Mouse (Mus musculus) gastrocnemius, adult 18-20 months (tissue): Measurements from ENCODE around the gene Tagln3. TPM values are rescaled to one million over a fixed set of nuclear protein-coding genes. Genes with fewer than 3 reads are reported as not detected.

Source experiments
- DNase-seq: peaks from one replicate; pipeline ENCODE4 v3.0.0; 2021; ENCODE audit warnings: low spot score
- long read RNA-seq, 2 experiments: library from polyadenylated mRNA; stranded (forward); transcript quantifications; one replicate each; pipeline ENCODE4 v2.0.0; 2021
- total RNA-seq, 2 experiments: library from RNA; stranded (reverse); gene quantifications; 2 replicates each; pipeline ENCODE4 v1.2.3; 2021

Gene Tagln3
- under 1 TPM; 0.18 to 0.47 TPM for total RNA-seq
- long read RNA-seq, experiment 1: 0 reads
- long read RNA-seq, experiment 2, partial matches to known transcripts: 0 of 1 reads
- long read RNA-seq, experiment 2, other reads (novel, unspliced or antisense): 0 of 1 reads

DNA sequence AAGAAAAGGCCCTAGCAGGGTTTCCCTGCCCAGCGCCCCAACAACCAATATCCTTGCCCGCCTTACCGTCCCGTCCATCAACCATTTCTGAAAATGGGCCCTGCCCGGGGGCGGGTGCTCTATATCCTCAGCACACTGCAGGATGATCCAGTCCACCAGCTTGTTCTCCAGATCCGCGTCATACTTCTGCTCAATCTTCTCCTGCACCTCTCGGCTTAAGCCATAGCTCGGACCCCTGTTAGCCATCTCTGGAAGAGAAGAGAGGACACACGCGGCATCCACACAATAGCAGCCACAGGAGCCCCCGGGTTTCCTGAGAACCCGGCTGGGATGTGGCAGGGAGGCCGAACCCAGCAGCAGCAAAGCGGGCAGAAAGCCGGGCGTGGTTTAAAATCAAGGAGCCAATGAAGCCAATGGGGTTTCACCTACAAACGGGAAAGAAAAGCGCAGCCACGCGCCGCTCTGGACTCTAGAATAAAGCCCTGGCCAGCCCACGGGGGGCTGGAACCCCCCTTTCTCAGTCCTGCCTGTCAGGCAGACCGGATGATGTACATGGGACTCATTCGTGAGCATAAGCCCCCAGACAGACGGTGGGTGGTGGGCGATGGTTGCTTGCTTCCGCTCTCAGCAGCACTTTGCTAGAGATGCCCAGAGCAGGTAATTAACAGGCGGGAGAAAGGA, at the start of gene Tagln3:
TSS of gene Tagln3 (minus strand) at position 548 of the 681 bp plus-strand sequence.
- DNase-seq: no peak

DNA sequence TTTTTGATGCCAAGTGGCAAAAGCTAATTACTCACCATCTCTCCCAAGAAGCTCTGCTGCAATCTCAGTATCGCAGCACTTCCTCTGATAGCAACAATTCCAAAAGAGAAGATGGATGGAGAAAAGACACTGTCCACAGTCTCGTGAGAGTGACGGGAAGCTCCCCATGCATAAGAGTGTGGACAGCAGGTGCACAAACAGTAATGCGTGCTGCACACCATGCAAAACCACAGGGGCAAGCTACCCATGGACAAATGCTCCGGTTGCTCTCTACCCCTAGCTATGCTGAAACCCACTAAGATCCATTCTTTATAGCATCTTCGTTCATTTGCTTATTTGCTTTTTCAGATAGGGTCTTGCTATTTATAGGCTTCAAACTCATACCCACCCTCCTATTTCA, 46.5 kb upstream of the Tagln3 start:
- DNase-seq: no peak

DNA sequence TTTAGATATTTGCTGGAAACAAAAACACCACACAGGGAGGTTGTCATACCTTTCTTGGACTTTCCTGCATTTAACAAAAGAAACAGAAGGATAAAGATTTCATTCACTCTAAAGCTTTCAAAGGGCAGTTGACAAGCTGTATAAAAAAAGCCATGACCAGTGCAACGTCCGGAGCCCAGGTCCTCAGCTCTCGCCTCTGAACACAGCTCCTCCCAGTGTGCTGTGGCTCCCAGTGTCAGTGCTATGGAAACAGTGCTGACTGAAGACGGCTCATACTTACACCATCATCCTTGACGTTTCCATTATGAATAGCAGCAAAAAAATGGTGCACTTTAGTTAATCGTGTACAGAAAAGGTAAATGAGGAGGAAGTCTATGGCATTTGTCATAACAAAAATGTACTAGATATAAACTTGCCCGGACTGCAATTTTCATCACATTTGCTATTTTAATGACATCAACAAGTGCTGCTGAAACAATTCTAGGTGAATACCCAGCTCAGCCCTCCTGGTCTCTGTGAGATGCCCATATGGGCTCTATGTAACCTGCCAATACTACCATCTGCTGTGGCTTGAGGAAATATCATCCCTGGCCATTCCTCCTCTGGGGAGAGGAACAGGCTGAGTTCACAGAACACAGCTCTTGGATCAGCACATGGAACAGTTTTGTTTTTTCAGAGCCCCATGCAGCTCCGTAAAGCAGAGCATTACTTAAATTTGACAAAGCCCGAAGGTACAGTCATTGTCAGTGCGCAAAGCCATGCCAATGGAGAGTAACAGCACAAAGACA, 43.6 kb upstream of the Tagln3 start:
- no peak for DNase-seq

DNA sequence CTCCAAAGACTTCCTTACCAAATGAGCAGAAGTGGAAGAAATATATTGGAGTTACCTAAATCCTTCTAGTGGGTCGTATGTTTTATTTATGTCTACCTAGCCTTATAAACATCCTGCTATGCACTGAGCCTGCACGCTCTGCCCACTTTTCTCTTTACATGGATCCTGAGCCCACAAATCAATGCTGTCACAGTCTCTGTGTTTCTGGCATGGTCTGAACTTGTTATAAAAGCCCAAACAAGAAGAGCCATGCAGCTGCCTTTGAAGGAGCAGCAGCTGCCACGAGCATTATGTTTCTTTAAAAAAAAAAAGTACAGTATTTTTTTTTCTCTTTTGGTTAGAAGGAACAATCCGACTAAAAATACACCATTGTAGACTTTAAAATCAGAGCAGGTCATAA, 43.0 kb upstream of the Tagln3 start:
- no peak for DNase-seq

DNA sequence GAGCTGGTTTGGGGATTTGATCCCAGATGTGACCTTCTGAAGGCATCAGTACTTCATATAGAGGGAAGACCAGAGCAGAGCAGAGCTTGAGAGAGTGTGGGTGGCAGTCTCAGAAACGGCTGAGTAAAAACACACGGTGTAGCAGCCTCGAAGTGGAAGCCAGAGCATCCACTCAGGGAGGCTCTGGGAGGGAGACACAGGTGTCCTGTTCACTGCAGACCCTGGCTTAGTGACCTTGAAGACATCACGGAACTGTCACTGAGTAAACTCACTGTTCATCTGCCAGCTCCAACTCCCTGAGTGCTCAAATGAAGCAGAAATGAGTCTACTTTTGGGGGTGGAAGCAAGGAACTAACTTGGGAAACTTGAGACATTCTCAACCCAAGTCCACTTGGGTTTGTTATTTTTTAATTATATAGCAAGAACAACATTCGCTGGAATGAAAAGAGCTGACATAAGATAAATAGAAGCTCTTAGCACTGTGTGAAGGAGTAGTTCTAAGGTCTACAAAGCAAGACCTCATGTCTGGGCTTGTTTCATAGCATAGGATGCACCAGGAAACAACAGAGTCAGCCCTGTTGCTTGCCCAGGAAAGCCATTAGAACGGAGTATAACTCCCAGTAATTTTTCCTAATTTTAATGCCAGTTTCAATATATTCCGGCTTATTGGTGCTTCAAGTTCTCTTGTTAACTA, 41.5 kb upstream of the Tagln3 start:
- DNase-seq: no peak

GRCm38 (mm10) chr16:45765102-45765501, 40.7 kb upstream of the Tagln3 start:
- DNase-seq: no peak

GRCm38 (mm10) chr16:45762859-45763505, 38.6 kb upstream of the Tagln3 start:
- no peak for DNase-seq

DNA sequence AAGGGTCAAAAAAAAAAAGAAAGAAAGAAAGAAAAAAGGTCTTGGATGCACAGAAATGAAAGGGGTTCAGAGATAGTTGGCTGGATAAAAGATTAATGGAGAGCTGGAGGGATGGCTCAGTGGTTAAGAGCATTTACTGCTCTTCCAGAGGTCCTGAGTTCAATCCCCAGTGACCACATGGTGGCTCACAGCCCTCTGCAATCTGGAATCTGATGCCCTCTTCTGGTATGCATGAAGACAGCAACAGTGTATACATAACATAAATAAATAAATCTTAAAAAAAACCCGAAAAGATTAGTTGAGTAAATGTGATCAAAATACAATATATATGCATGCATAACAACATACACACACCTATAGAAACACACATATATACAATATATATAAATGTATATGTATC, 37.0 kb upstream of the Tagln3 start:
- no peak for DNase-seq

DNA sequence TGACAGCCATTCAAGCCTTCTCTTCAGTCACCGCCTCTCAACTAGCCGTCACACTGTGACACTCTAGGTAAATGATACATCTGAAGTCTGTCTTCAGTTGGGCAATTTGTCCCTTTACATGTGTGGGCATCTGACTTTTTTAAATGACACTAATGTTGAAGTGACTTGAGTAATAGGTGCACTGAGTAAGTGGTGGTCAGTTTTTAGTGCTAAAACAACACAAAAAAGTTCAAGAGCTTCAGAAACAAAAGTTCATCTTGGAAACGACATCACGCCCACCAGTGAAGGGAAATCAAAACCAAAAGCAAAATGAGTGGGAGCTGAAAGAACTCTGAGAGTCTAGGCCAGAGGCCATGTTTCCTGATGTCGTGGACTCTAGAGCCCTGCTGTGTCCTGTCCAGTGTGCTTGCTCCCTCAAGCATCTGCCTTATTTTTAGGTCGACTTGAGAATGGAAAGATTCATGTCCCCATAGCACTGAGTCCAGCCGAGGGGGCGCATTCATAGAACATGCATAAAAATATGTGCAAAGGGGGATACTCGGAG, 34.4 kb upstream of the Tagln3 start:
- no peak for DNase-seq

DNA sequence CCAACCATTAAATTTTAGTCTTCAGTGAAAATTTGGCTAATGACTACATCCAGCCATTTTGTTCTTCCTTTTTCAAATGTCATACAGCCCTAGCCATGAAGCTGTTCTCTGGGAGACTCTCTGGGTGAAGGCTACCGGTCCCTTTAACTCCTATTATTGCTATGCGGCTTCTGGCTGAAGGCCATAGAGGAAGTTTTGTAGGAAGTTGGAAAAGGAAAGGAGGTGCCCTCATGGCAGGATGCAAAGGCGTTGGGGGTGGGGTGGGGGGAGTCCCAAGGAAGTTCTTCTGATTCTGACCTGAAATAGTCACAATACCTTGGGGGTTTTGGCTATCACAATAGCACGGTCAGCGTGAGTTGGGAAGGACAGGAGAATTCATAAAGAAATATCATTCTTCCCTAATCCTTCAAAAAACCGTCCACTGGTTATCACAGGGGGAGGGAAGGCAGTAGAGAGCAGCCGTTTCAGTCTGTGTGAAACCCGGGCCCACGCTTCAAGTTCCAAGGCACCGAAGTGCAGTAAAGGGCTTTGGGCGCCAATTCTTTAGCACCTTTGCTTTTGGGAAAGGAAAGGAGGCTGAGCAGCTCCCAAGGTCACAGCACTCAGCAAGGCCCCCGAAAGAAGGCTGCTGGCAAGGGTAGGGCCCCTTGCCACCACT, 33.1 kb upstream of the Tagln3 start:
- DNase-seq: peak; percentile 39

- peak; percentile 69 for DNase-seq
Observed at GRCm38 (mm10) chr16:45756855-45757254, 32.4 kb upstream of the Tagln3 start.

DNA sequence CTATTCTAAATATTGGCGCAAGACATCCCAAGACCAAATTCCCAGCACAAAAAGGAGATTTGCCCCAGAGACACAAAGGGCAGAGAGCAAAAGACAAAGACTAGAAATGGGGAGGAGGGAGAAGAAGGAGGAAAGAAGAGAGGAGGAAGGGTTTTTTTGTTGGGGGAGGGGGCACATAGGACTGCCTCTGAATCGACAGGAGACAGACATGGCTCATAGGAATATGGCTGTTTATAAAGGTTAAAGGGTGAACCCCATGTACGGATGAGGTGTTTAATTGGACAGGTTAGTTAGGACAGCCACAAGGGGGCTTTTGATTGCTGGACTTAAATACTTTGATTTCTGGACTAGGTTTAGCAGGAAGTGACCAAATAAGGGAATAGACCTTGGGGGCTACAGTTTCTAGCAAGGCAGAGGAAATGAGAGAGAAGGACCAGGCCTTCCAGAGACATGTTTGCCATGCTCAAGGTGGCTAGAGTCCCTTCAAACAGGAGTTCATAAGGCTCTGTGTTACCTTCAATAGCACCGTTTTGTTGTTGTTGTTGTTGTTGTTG, 19.3 kb upstream of the Tagln3 start:
- no peak for DNase-seq

- DNase-seq: peak; percentile 93
Observed at GRCm38 (mm10) chr16:45742615-45743476, 18.4 kb upstream of the Tagln3 start, which contains the start of gene Abhd10. Gene Abhd10 (minus strand): TSS chr16:45742955.

GRCm38 (mm10) chr16:45737880-45738279, 13.5 kb upstream of the Tagln3 start:
- DNase-seq: no peak

- no peak for DNase-seq
Observed at GRCm38 (mm10) chr16:45736724-45737123, 12.3 kb upstream of the Tagln3 start.

DNA sequence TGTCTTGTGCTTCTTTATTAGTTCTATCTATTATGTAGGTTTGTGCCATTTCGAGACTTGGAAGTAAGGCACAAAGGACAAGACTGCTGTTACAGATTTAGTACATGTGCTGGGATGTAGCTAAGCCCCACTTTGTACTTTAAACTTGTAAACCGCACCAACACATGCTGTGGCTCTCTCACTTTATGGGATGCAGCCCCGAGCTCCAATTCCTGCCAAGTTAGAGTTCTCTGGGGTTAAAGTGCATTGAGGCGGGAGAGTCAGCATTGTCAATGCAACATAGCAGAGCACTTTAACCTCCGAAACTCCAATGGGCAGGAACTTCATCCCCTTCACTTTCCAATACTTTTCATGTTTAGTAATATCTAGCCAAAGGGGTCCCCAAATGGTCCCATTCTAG, 4.8 kb upstream of the Tagln3 start:
- DNase-seq: no peak

GRCm38 (mm10) chr16:45724742-45725102, 314 bp upstream of the Tagln3 start:
- no peak for DNase-seq

GRCm38 (mm10) chr16:45723172-45723901, 1.1 kb downstream of the Tagln3 start:
- no peak for DNase-seq

GRCm38 (mm10) chr16:45722460-45722951, 1.9 kb downstream of the Tagln3 start:
- no peak for DNase-seq
